Mouse (Mus musculus): ENCODE data around the gene Mllt1.

Mllt1 gene

GRCm38 (mm10) chr17:56876981-56877380, 58.2 kb downstream of the Mllt1 start:
- DNase-seq (ENCODE audit: low spot score): no peak

GRCm38 (mm10) chr17:56876465-56876864, 58.8 kb downstream of the Mllt1 start:
- no peak for DNase-seq (ENCODE audit: low spot score)

GRCm38 (mm10) chr17:56874936-56875651, 60.1 kb downstream of the Mllt1 start, which contains the start of gene 1700061G19Rik:
Gene 1700061G19Rik, plus strand, starts transcription at chr17:56875477.
- no peak for DNase-seq (ENCODE audit: low spot score)

GRCm38 (mm10) chr17:56874237-56874636, 61.0 kb downstream of the Mllt1 start, which contains the start of gene Acsbg2:
Gene Acsbg2, minus strand, starts transcription at chr17:56874447.
- no peak for DNase-seq (ENCODE audit: low spot score)

GRCm38 (mm10) chr17:56872512-56872911, 62.7 kb downstream of the Mllt1 start:
- DNase-seq (ENCODE audit: low spot score): no peak

- DNase-seq (ENCODE audit: low spot score): no peak
Observed at GRCm38 (mm10) chr17:56871767-56872166, 63.4 kb downstream of the Mllt1 start.

GRCm38 (mm10) chr17:56870287-56870953, 64.8 kb downstream of the Mllt1 start:
- no peak for DNase-seq (ENCODE audit: low spot score)

- no peak for DNase-seq (ENCODE audit: low spot score)
Observed at GRCm38 (mm10) chr17:56869481-56869977, 65.7 kb downstream of the Mllt1 start.

GRCm38 (mm10) chr17:56866071-56866470, 69.1 kb downstream of the Mllt1 start:
- DNase-seq (ENCODE audit: low spot score): no peak

GRCm38 (mm10) chr17:56861197-56861596, 74.0 kb downstream of the Mllt1 start:
- DNase-seq (ENCODE audit: low spot score): no peak

GRCm38 (mm10) chr17:56858922-56859321, 76.3 kb downstream of the Mllt1 start:
- no peak for DNase-seq (ENCODE audit: low spot score)

GRCm38 (mm10) chr17:56858216-56858615, 77.0 kb downstream of the Mllt1 start:
- peak; percentile 13 for DNase-seq (ENCODE audit: low spot score)

GRCm38 (mm10) chr17:56855421-56855820, 79.8 kb downstream of the Mllt1 start:
- no peak for DNase-seq (ENCODE audit: low spot score)

- DNase-seq (ENCODE audit: low spot score): no peak
Observed at GRCm38 (mm10) chr17:56851167-56851566, 84.0 kb downstream of the Mllt1 start.

- no peak for DNase-seq (ENCODE audit: low spot score)
Observed at GRCm38 (mm10) chr17:56849710-56850109, 85.5 kb downstream of the Mllt1 start.

GRCm38 (mm10) chr17:56848785-56849184, 86.4 kb downstream of the Mllt1 start:
- no peak for DNase-seq (ENCODE audit: low spot score)

GRCm38 (mm10) chr17:56843678-56844077, 91.5 kb downstream of the Mllt1 start:
- no peak for DNase-seq (ENCODE audit: low spot score)

All from layer of hippocampus, adult 9-10 months (tissue).